Mouse (Mus musculus): Measurements from ENCODE around the gene Olfr1229.

The Olfr1229 gene

GRCm38 (mm10) chr2:89287914-89288313 lies at the start of gene Olfr1229:
Gene Olfr1229 (minus strand): TSS chr2:89288014.
- DNase-seq (ENCODE audit: low read depth) = no peak

DNA sequence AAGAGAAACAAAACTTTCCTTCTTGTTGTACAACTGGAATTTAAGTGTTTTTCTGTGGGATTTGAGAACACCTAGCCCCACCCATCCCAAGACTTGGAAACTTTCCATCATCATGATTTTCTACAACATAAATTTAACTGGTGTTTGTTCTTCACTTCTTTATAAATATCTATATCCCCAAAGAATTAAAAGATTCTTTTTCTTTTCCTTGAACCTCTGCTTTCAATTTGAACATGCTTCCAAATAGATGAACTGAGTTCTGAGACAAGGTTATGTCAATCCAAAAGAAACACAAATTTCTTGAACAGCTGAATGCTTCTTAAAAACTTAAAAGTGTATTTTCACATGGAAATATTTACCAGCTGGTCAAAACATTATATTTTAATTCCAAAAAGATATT lies 41.8 kb upstream of the Olfr1229 start, which contains the start of gene Olfr1232:
Olfr1232 (minus strand) TSS at position 101 of the 400 bp plus-strand sequence.
- no peak for DNase-seq (ENCODE audit: low read depth)

DNA sequence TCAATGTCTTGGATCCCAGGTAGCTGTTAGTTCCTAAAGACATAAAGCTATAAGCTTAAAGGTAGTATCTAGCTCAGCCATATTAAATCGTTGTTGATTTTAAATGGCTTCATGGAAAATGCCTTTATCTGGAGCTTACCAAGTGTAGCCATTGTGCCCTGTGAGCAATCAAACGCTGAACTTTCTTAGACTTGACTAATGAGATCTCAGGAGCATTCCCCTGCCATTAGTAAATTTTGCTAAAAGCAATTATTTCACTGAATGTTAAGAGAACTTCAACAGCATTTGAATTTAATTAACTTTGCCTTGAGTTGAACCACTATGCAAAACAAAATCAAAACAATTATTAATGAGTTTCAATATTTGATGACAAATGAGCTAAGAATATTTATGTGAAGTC lies 19.2 kb upstream of the Olfr1229 start, which contains the start of gene Olfr1231:
Olfr1231 (minus strand) TSS at position 101 of the 400 bp plus-strand sequence.
- no peak for DNase-seq (ENCODE audit: low read depth)

GRCm38 (mm10) chr2:89297168-89297567 lies 9.4 kb upstream of the Olfr1229 start, which contains the start of gene Olfr1230:
Gene Olfr1230 (minus strand): TSS chr2:89297268.
- DNase-seq (ENCODE audit: low read depth) = no peak

DNA sequence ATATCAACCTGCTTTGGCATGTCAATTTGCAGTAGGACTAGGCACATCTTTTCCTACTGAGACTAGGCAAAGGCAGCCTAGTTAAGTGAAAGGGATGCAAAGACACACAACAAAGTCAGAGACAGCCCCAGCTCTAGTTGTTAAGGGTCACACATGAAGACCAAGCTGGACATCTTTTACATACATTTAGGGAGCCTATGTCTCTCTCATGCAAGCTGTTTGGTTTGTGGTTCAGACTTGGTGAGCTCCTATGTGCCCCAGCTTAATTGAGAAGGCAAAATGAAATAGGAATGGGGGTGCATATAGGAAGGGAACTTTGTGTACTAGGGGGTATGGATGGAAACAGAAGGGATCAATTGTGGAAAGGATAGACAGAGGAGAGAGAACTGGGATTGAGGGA lies 33.9 kb downstream of the Olfr1229 start, which contains the start of gene Olfr1228:
Olfr1228 (minus strand) TSS at position 101 of the 400 bp plus-strand sequence.
- no peak for DNase-seq (ENCODE audit: low read depth)

Data from NIH3T3 (cell line).